Mouse (Mus musculus): ENCODE data around the gene Gm20873.
"Not testable (repeated sequence)": the region's sequence is repeated elsewhere in the genome, so short reads cannot be mapped to it uniquely, and the experiment has no call there.

Gene Gm20873

DNA sequence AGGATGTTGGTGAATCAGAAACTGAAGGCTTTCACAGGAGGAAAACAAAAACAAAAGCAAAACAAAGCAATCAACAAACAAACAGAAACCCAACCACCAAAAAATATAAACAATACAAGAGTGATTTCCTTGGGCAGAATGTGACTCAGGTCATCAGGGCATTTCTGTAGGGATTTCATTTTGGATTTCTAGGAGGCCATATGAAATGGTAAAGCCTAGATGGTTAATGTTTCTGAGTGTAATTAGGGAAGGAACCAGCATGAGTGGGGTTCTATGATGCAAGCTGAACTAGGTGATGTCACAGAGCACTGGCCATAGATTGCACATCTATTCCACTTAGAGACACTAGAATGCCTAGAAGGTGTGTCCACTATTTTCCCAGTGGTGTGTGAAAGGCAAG is at the start of gene Gm20873:
TSS of gene Gm20873 (plus strand) at position 301 of the 400 bp plus-strand sequence.
- not testable (repeated sequence) for DNase-seq (ENCODE audit: low spot score)

DNA sequence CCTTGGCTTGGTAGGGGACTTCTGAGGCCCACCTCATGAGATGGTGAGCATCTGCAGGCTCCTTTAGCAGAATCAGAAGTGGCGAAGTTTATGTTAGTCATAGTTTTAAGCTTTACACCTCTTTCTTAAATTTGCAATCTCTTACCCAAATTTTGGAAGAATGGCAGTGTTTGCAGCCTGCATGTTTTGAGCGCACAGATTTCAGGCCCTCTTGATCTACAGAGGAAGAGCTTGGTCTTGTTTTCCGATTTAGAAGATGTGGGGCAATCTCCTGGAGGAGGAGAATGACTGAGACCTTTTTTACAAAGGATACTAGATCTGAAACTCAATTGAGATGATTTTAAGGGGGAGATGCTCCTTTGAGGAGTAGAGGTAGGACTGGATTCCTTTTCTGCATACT is 29.0 kb upstream of the Gm20873 start, which contains the start of gene Gm21746:
TSS of gene Gm21746 (minus strand) at position 101 of the 400 bp plus-strand sequence.
- DNase-seq (ENCODE audit: low spot score): not testable (repeated sequence)

Measured in ovary, postnatal 36 days (tissue).